Mouse (Mus musculus): ENCODE measurements around the gene C130032M10Rik.

DNA sequence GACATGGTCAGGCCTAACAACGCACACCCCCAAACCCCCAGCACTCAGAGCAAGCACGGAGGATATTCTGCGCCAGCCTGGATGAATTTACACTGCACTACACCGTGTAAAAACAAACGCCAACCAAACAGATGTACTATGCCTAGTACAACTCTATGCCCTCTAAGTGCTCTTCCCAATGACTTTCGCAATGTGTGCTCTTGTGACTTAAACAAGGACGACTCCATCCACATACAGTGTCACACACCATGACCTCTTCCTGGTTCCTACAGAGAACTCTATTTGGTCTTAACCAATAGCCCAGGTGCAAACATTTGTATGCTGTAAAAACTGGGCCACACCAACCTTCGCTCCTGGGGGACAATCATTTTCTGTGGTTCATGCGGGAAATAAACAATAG, 7.0 kb downstream of the C130032M10Rik start:
- TF ChIP-seq CTCF (IDR thresholded peaks at IDR 0.05; ENCODE audit: low read depth, low read length) (no peak), POLR2A (IDR thresholded peaks at IDR 0.05; ENCODE audit: extremely low read depth, insufficient read depth, low read length) (no peak)
